Mouse (Mus musculus): ENCODE data around the gene Det1. TPM values are rescaled to one million over a fixed set of nuclear protein-coding genes. Genes with fewer than 3 reads are reported as not detected.
A peak's percentile ranks its signal among the peaks of the same experiment; 100 is the strongest.

The Det1 gene
- polyA plus RNA-seq, 1 experiment from 2014 or later: 7.8 TPM

GRCm38 (mm10) chr7:78886496-78886895, 39.4 kb upstream of the Det1 start:
- TF ChIP-seq CTCF (IDR thresholded peaks at IDR 0.05) (no peak), EP300 (IDR thresholded peaks at IDR 0.05) (no peak)
- DNase-seq (ENCODE audit: low spot score) (no peak), ATAC-seq (no peak)
- H3K9ac ChIP-seq (replicated peaks; ENCODE audit: low read depth): no peak overlapping the region
- no peaks in the 10 kb centered on the region for H3K4me1 ChIP-seq (ENCODE audit: insufficient read depth, low read depth, low read length)
- H3K4me3 ChIP-seq (ENCODE audit: low read depth, low read length): no peak overlapping the region
- peaks cover 24% of the 10 kb centered on the region for H3K27me3 ChIP-seq (replicated peaks; ENCODE audit: insufficient read depth, low read length)
- H3K9me3 ChIP-seq (ENCODE audit: low read length): no peaks in the 10 kb centered on the region
- no peak overlapping the region for H3K27ac ChIP-seq (ENCODE audit: low read length)
- H3K4me2 ChIP-seq (replicated peaks; ENCODE audit: low read depth, low read length): no peak overlapping the region
- 63% methylated on average over 4 of the region's 4 CpGs for WGBS
- H3K36me3 ChIP-seq (ENCODE audit: insufficient read depth, low read length): no peaks in the 10 kb centered on the region

- Histone ChIP-seq H3K9ac (replicated peaks; ENCODE audit: low read depth) (no peak overlapping the region), H3K4me3 (ENCODE audit: low read depth, low read length) (no peak overlapping the region), H3K4me2 (replicated peaks; ENCODE audit: low read depth, low read length) (no peak overlapping the region), H3K4me1 (ENCODE audit: insufficient read depth, low read depth, low read length) (no peaks in the 10 kb centered on the region), H3K9me3 (ENCODE audit: low read length) (no peaks in the 10 kb centered on the region), H3K27ac (ENCODE audit: low read length) (no peak overlapping the region), H3K27me3 (replicated peaks; ENCODE audit: insufficient read depth, low read length) (peaks cover 27% of the 10 kb centered on the region), H3K36me3 (ENCODE audit: insufficient read depth, low read length) (no peaks in the 10 kb centered on the region)
- 74% methylated on average over 5 of the region's 5 CpGs for WGBS
- TF ChIP-seq CTCF (IDR thresholded peaks at IDR 0.05): no peak
- ATAC-seq (no peak), DNase-seq (ENCODE audit: low spot score) (no peak)
Measured at GRCm38 (mm10) chr7:78885404-78885803, 38.3 kb upstream of the Det1 start.

GRCm38 (mm10) chr7:78884139-78884538, 37.1 kb upstream of the Det1 start:
- no peak overlapping the region for H3K9ac ChIP-seq (replicated peaks; ENCODE audit: low read depth)
- H3K27ac ChIP-seq (ENCODE audit: low read length): no peak overlapping the region
- H3K4me3 ChIP-seq (ENCODE audit: low read depth, low read length): no peak overlapping the region
- DNase-seq (ENCODE audit: low spot score) (no peak), ATAC-seq (no peak)
- H3K4me1 ChIP-seq (ENCODE audit: insufficient read depth, low read depth, low read length): no peaks in the 10 kb centered on the region
- no peaks in the 10 kb centered on the region for H3K9me3 ChIP-seq (ENCODE audit: low read length)
- no peak overlapping the region for H3K4me2 ChIP-seq (replicated peaks; ENCODE audit: low read depth, low read length)
- TF ChIP-seq EP300 (IDR thresholded peaks at IDR 0.05) (no peak), CTCF (IDR thresholded peaks at IDR 0.05) (no peak)
- 4% methylated on average over 6 of the region's 6 CpGs for WGBS
- no peaks in the 10 kb centered on the region for H3K36me3 ChIP-seq (ENCODE audit: insufficient read depth, low read length)
- H3K27me3 ChIP-seq (replicated peaks; ENCODE audit: insufficient read depth, low read length): peaks cover 27% of the 10 kb centered on the region

- H3K9ac ChIP-seq (replicated peaks; ENCODE audit: low read depth): no peak overlapping the region
- no peaks in the 10 kb centered on the region for H3K4me1 ChIP-seq (ENCODE audit: insufficient read depth, low read depth, low read length)
- H3K4me2 ChIP-seq (replicated peaks; ENCODE audit: low read depth, low read length): no peak overlapping the region
- H3K36me3 ChIP-seq (ENCODE audit: insufficient read depth, low read length): no peaks in the 10 kb centered on the region
- no peak for ATAC-seq
- DNase-seq (ENCODE audit: low spot score): no peak
- H3K27ac ChIP-seq (ENCODE audit: low read length): no peak overlapping the region
- H3K9me3 ChIP-seq (ENCODE audit: low read length): no peaks in the 10 kb centered on the region
- no peak for TF ChIP-seq EP300 (IDR thresholded peaks at IDR 0.05)
- TF ChIP-seq CTCF (IDR thresholded peaks at IDR 0.05): no peak
- H3K27me3 ChIP-seq (replicated peaks; ENCODE audit: insufficient read depth, low read length): peaks cover 27% of the 10 kb centered on the region
- H3K4me3 ChIP-seq (ENCODE audit: low read depth, low read length): no peak overlapping the region
- 11% methylated on average over 8 of the region's 8 CpGs for WGBS
Measured at GRCm38 (mm10) chr7:78883726-78884060, 36.6 kb upstream of the Det1 start.

GRCm38 (mm10) chr7:78883016-78883725, 36.1 kb upstream of the Det1 start:
- ATAC-seq (no peak), DNase-seq (ENCODE audit: low spot score) (no peak)
- H3K4me2 ChIP-seq (replicated peaks; ENCODE audit: low read depth, low read length): no peak overlapping the region
- H3K27ac ChIP-seq (ENCODE audit: low read length): no peak overlapping the region
- H3K4me3 ChIP-seq (ENCODE audit: low read depth, low read length): no peak overlapping the region
- 3% methylated on average over 31 of the region's 34 CpGs for WGBS
- H3K36me3 ChIP-seq (ENCODE audit: insufficient read depth, low read length): no peaks in the 10 kb centered on the region
- TF ChIP-seq CTCF (IDR thresholded peaks at IDR 0.05) (no peak), EP300 (IDR thresholded peaks at IDR 0.05) (no peak)
- no peak overlapping the region for H3K9ac ChIP-seq (replicated peaks; ENCODE audit: low read depth)
- H3K27me3 ChIP-seq (replicated peaks; ENCODE audit: insufficient read depth, low read length): peaks cover 27% of the 10 kb centered on the region
- H3K4me1 ChIP-seq (ENCODE audit: insufficient read depth, low read depth, low read length): no peaks in the 10 kb centered on the region
- H3K9me3 ChIP-seq (ENCODE audit: low read length): no peaks in the 10 kb centered on the region

GRCm38 (mm10) chr7:78882469-78882837, 35.4 kb upstream of the Det1 start:
- Histone ChIP-seq H3K36me3 (ENCODE audit: insufficient read depth, low read length) (no peaks in the 10 kb centered on the region), H3K4me1 (ENCODE audit: insufficient read depth, low read depth, low read length) (no peaks in the 10 kb centered on the region), H3K9ac (replicated peaks; ENCODE audit: low read depth) (no peak overlapping the region), H3K4me3 (ENCODE audit: low read depth, low read length) (peak overlapping the region; percentile 12; the same call in 1 of the 2 replicates), H3K4me2 (replicated peaks; ENCODE audit: low read depth, low read length) (no peak overlapping the region), H3K9me3 (ENCODE audit: low read length) (no peaks in the 10 kb centered on the region), H3K27ac (ENCODE audit: low read length) (no peak overlapping the region), H3K27me3 (replicated peaks; ENCODE audit: insufficient read depth, low read length) (peaks cover 27% of the 10 kb centered on the region)
- no peak for ATAC-seq
- no peak for DNase-seq (ENCODE audit: low spot score)
- TF ChIP-seq EP300 (IDR thresholded peaks at IDR 0.05): no peak
- TF ChIP-seq CTCF (IDR thresholded peaks at IDR 0.05): no peak
- 4% methylated on average over 19 of the region's 23 CpGs for WGBS

All from lung, postnatal 0 days (tissue).